11 mouse cellular contexts compared by ENCODE assay signal in the genomic region with DNA sequence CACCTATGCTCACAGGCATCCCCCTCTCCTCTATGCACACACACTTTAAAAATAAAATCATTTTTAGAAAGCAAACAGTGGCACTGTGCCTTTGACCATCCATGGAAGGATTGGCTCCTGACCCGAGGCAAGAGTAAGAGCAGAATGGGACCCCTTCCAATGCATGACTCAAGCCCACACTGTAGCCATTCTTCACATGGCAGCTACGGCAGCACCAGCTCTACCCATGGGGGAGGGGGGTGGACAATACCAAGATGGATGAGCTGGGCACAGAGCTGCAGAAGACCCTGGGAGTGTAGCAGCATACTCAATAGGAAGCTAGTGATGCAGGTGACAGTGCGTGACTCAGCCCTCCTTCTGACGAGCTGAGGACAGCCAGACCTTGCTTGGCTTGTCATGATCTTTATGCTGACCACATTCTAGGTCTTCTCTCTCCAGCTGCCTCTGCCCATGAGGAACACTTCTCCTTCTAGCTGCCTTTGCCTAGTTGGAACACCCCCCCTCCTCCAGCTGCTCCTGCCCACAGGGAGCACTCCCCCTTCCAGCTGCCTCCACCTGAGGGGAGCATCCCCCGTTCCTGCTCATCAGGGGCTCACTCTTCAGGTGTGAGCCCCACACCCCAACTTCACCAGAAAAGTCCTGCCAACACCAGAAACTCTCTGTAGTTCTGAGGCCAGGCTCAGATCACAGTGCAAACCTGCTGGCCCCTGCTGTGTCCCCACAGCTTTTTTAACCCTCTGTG. TPM values are rescaled to one million over a fixed set of nuclear protein-coding genes. Genes with fewer than 3 reads are reported as not detected.
A peak's percentile ranks its signal among the peaks of the same experiment; 100 is the strongest.
DNase-seq lines count a peak whose midpoint lies in the region; ATAC-seq and TF ChIP-seq lines count a peak whose summit lies in the region.
"Had no signal": no experiment of that assay in that cellular context is flagged by ENCODE, and none has a peak within 500 bp of the region (broad histone marks: within the 10 kb centered on the region; RNA-seq: fewer than 3 reads in every experiment).

No protein-coding gene starts in this region.

- H3K4me2 ChIP-seq in lung, embryonic 15.5 days, result no peak overlapping the region
- H3K4me2 ChIP-seq: forebrain, embryonic 12.5 days; liver, embryonic 11.5 days; neural tube, embryonic 13.5 days had no signal

- H3K9ac ChIP-seq in lung, embryonic 15.5 days, result no peak overlapping the region
- H3K9ac ChIP-seq: forebrain, embryonic 12.5 days; neural tube, embryonic 13.5 days had no signal

- DNase-seq in cerebellum, postnatal 10 days, result peak; percentile 62 to 64
- no peak for DNase-seq in lung, adult 18-20 months
- DNase-seq in lung, postnatal 14 days, result peak; percentile 42
- no peak for DNase-seq in frontal cortex, postnatal 36 days (ENCODE audit: low spot score in 2 of 2)
- DNase-seq in T-cell, adult 2 months (ENCODE audit: low spot score), result no peak

- no peak for TF ChIP-seq POLR2A in embryonic fibroblast, embryonic 13.5 days (IDR thresholded peaks at IDR 0.05; ENCODE audit: low read depth, low read length)

- H3K27me3 ChIP-seq in lung, embryonic 15.5 days, result no peaks in the 10 kb centered on the region
- H3K27me3 ChIP-seq: neural tube, embryonic 13.5 days had no signal

- ATAC-seq in cerebellum, adult (ENCODE audit: insufficient number of reproducible peaks, low FRiP score, low TSS enrichment), result no peak
- peak; percentile 13; the same call in 1 of the 2 replicates for ATAC-seq in lung, embryonic 15.5 days (ENCODE audit: borderline replicate concordance, extremely low read depth, low FRiP score, low TSS enrichment)

- H3K9me3 ChIP-seq in lung, embryonic 15.5 days, result no peaks in the 10 kb centered on the region
- H3K9me3 ChIP-seq: forebrain, embryonic 12.5 days; neural tube, embryonic 13.5 days had no signal

- H3K4me1 ChIP-seq in lung, embryonic 15.5 days, result peaks cover 36% of the 10 kb centered on the region
- peaks cover 48% of the 10 kb centered on the region for H3K4me1 ChIP-seq in embryonic fibroblast, embryonic 13.5 days (ENCODE audit: control insufficient read depth, insufficient read depth, low read length)

- H3K27ac ChIP-seq in lung, embryonic 15.5 days, result peak overlapping the region; percentile 79
- 0 out of 2 replicates have a peak overlapping the region, but pooled peaks have one; percentile 2 for H3K27ac ChIP-seq in embryonic fibroblast, embryonic 13.5 days (ENCODE audit: insufficient read depth, low read length)
- H3K27ac ChIP-seq: forebrain, embryonic 12.5 days had no signal

- no peak overlapping the region for H3K4me3 ChIP-seq in lung, embryonic 15.5 days
- no peak overlapping the region for H3K4me3 ChIP-seq in embryonic fibroblast, embryonic 13.5 days (ENCODE audit: insufficient read depth, low read length)
- H3K4me3 ChIP-seq: forebrain, embryonic 12.5 days; neural tube, embryonic 13.5 days had no signal

- no peaks in the 10 kb centered on the region for H3K36me3 ChIP-seq in lung, embryonic 15.5 days
- H3K36me3 ChIP-seq: forebrain, embryonic 12.5 days; neural tube, embryonic 13.5 days had no signal

- WGBS in lung, embryonic 15.5 days, result 41% methylated on average over 5 of the region's 5 CpGs

- no peak for TF ChIP-seq CTCF in embryonic fibroblast, embryonic 13.5 days (IDR thresholded peaks at IDR 0.05; ENCODE audit: borderline replicate concordance, insufficient read depth, low read length)

RNA-seq across cellular contexts. Expression of gene 1810010D01Rik, which starts 12.6 kb away (rescaled TPM):
- polyA plus RNA-seq in lung, embryonic 15.5 days (2015; fragmentation: Nextera tagmentation; extraction: Ambion mirVana), result 0.30 and 0.33 TPM in 2 replicates
- polyA plus RNA-seq in embryonic fibroblast, embryonic 13.5 days (2011; ENCODE audit: insufficient read length, low read depth, missing spikeins), result not detected in 2 replicates
- polyA plus RNA-seq: neural tube, embryonic 13.5 days had no signal

Comparison
In these comparisons a context has a peak if more than half of its experiments do, and no peak if none do; other contexts are left out.
1. DNase-seq: peak in cerebellum, postnatal 10 days (2 of 2) and lung, postnatal 14 days (single experiment); none in lung, adult 18-20 months (0 of 2), frontal cortex, postnatal 36 days (0 of 2) and T-cell, adult 2 months (single experiment).